Mouse (Mus musculus): Measurements from ENCODE around the gene Usp34.
"Not testable (repeated sequence)": the region's sequence is repeated elsewhere in the genome, so short reads cannot be mapped to it uniquely, and the experiment has no call there.

Gene Usp34

GRCm38 (mm10) chr11:23359687-23360235 lies 53.1 kb downstream of the Usp34 start:
- DNase-seq, result not testable (repeated sequence)

- no peak for DNase-seq
Observed at GRCm38 (mm10) chr11:23362305-23362704, 55.6 kb downstream of the Usp34 start.

GRCm38 (mm10) chr11:23364348-23364747 lies 57.7 kb downstream of the Usp34 start:
- no peak for DNase-seq

GRCm38 (mm10) chr11:23372032-23372431 lies 65.3 kb downstream of the Usp34 start:
- no peak for DNase-seq

- DNase-seq, result no peak
Observed at GRCm38 (mm10) chr11:23372490-23372889, 65.8 kb downstream of the Usp34 start.

- no peak for DNase-seq
Observed at GRCm38 (mm10) chr11:23380055-23380454, 73.4 kb downstream of the Usp34 start.

- no peak for DNase-seq
Observed at GRCm38 (mm10) chr11:23380595-23380994, 73.9 kb downstream of the Usp34 start.

- no peak for DNase-seq
Observed at GRCm38 (mm10) chr11:23382787-23383186, 76.1 kb downstream of the Usp34 start.

GRCm38 (mm10) chr11:23389649-23390048 lies 83.0 kb downstream of the Usp34 start:
- no peak for DNase-seq

- no peak for DNase-seq
Observed at GRCm38 (mm10) chr11:23392567-23392966, 85.9 kb downstream of the Usp34 start.

GRCm38 (mm10) chr11:23396608-23397007 lies 89.9 kb downstream of the Usp34 start:
- no peak for DNase-seq

- DNase-seq, result no peak
Observed at GRCm38 (mm10) chr11:23400978-23401776, 94.5 kb downstream of the Usp34 start.

GRCm38 (mm10) chr11:23428301-23428700 lies 121.6 kb downstream of the Usp34 start:
- DNase-seq, result no peak

GRCm38 (mm10) chr11:23430013-23430412 lies 123.3 kb downstream of the Usp34 start:
- no peak for DNase-seq

GRCm38 (mm10) chr11:23436076-23436475 lies 129.4 kb downstream of the Usp34 start:
- DNase-seq, result no peak

GRCm38 (mm10) chr11:23465862-23466261 lies 159.2 kb downstream of the Usp34 start:
- not testable (repeated sequence) for DNase-seq

- DNase-seq, result no peak
Observed at GRCm38 (mm10) chr11:23489955-23490354, 183.3 kb downstream of the Usp34 start.

GRCm38 (mm10) chr11:23492048-23492790 lies 185.5 kb downstream of the Usp34 start:
- no peak for DNase-seq

GRCm38 (mm10) chr11:23495231-23495630 lies 188.5 kb downstream of the Usp34 start:
- no peak for DNase-seq

- DNase-seq, result no peak
Observed at GRCm38 (mm10) chr11:23496661-23497060, 190.0 kb downstream of the Usp34 start.

GRCm38 (mm10) chr11:23497335-23497717 lies 190.6 kb downstream of the Usp34 start:
- DNase-seq, result peak; percentile 75

- DNase-seq, result peak; percentile 98
Observed at GRCm38 (mm10) chr11:23497718-23498509, 191.2 kb downstream of the Usp34 start, which contains the start of gene Ahsa2. TSS of gene Ahsa2 (minus strand) at chr11:23498030.

- no peak for DNase-seq
Observed at GRCm38 (mm10) chr11:23498609-23499008, 191.9 kb downstream of the Usp34 start.

Data from lung, postnatal 36 days (tissue).